Mouse (Mus musculus) heart, embryonic 13.5 days (tissue): ENCODE measurements around the gene Gramd1a. TPM values are rescaled to one million over a fixed set of nuclear protein-coding genes. Genes with fewer than 3 reads are reported as not detected.

ENCODE experiments used
- ATAC-seq: fragments of 200-750 bp; cut with Nextera tagmentation; 2 replicates; pipeline ENCODE4 v1.8.0; 2017; ENCODE audit warnings: moderate TSS enrichment; ENCODE audit not compliant: insufficient number of reproducible peaks, low FRiP score, low TSS enrichment; ENCODE audit errors: extremely low read depth
- H3K27ac ChIP-seq: fragments of 300-500 bp; sonication (generic); replicated peaks from 2 replicates; pipeline ENCODE4 v1.5.1; 2015; ENCODE audit warnings: moderate library complexity, mild to moderate bottlenecking, inconsistent platforms
- H3K27me3 ChIP-seq: fragments of 300-500 bp; sonication (generic); replicated peaks from 2 replicates; pipeline ENCODE4 v1.6.1; 2015; ENCODE audit warnings: mild to moderate bottlenecking, inconsistent platforms
- H3K36me3 ChIP-seq: fragments of 300-500 bp; sonication (generic); 2 replicates; pipeline ENCODE4 v1.6.1; 2015; ENCODE audit warnings: mild to moderate bottlenecking, inconsistent platforms
- H3K4me1 ChIP-seq: fragments of 300-500 bp; sonication (generic); 2 replicates; pipeline ENCODE4 v1.6.1; 2015; ENCODE audit warnings: inconsistent platforms
- H3K4me2 ChIP-seq: fragments of 300-500 bp; sonication (generic); 2 replicates; pipeline ENCODE4 v1.6.1; 2015; ENCODE audit warnings: inconsistent platforms, mild to moderate bottlenecking, moderate library complexity
- H3K4me3 ChIP-seq: fragments of 300-500 bp; sonication (generic); 2 replicates; pipeline ENCODE4 v1.5.1; 2015; ENCODE audit warnings: moderate library complexity, mild to moderate bottlenecking, inconsistent platforms
- H3K9ac ChIP-seq: fragments of 300-500 bp; sonication (generic); 2 replicates; pipeline ENCODE4 v1.6.1; 2015; ENCODE audit warnings: inconsistent platforms, mild to moderate bottlenecking, moderate library complexity
- H3K9me3 ChIP-seq: fragments of 300-500 bp; sonication (generic); 2 replicates; pipeline ENCODE4 v1.6.1; 2016; ENCODE audit warnings: inconsistent platforms
- WGBS: fragments of 180-500 bp; shearing (Covaris S2); methylation state at CpG from one replicate; pipeline ENCODE4 v1.1.7; 2015; ENCODE audit warnings: mixed read lengths; 5-methylcytosine and 5-hydroxymethylcytosine counted together
- polyA plus RNA-seq: library from polyadenylated mRNA; unstranded; fragments of >200 nt; fragmentation: Nextera tagmentation; extraction: Ambion mirVana; gene quantifications from 2 replicates; pipeline ENCODE4 v1.2.1, GENCODE M21; 2015

Gramd1a gene
- polyA plus RNA-seq, 1 experiment from 2014 or later: 50.3 TPM

- no peak overlapping the region for H3K4me2 ChIP-seq
- no peak overlapping the region for H3K4me3 ChIP-seq
- no peak for ATAC-seq
- H3K27me3 ChIP-seq: no peaks in the 10 kb centered on the region
- peaks cover 7% of the 10 kb centered on the region; the same call in 1 of the 2 replicates for H3K4me1 ChIP-seq
- H3K36me3 ChIP-seq: no peaks in the 10 kb centered on the region
- H3K9ac ChIP-seq: no peak overlapping the region
- 61% methylated on average over 3 of the region's 3 CpGs for WGBS
- 0 out of 2 replicates have a peak, but pooled peaks cover 8% of the 10 kb centered on the region for H3K9me3 ChIP-seq
- H3K27ac ChIP-seq: no peak overlapping the region
Measured at GRCm38 (mm10) chr7:31163666-31164577, 8.2 kb upstream of the Gramd1a start.

- Histone ChIP-seq H3K27ac (no peak overlapping the region), H3K27me3 (no peaks in the 10 kb centered on the region), H3K4me2 (no peak overlapping the region), H3K4me3 (no peak overlapping the region), H3K9me3 (0 out of 2 replicates have a peak, but pooled peaks cover 8% of the 10 kb centered on the region), H3K36me3 (no peaks in the 10 kb centered on the region), H3K9ac (0 out of 2 replicates have a peak overlapping the region, but pooled peaks have one; percentile 24), H3K4me1 (peaks cover 7% of the 10 kb centered on the region; the same call in 1 of the 2 replicates)
- ATAC-seq: no peak
- 71% methylated on average over 11 of the region's 11 CpGs for WGBS
Measured at GRCm38 (mm10) chr7:31162324-31162723, 6.6 kb upstream of the Gramd1a start.

GRCm38 (mm10) chr7:31161831-31162230 is 6.1 kb upstream of the Gramd1a start:
- Histone ChIP-seq H3K27ac (no peak overlapping the region), H3K4me1 (peaks cover 7% of the 10 kb centered on the region; the same call in 1 of the 2 replicates), H3K36me3 (no peaks in the 10 kb centered on the region), H3K9ac (no peak overlapping the region), H3K9me3 (0 out of 2 replicates have a peak, but pooled peaks cover 8% of the 10 kb centered on the region), H3K4me2 (no peak overlapping the region), H3K27me3 (no peaks in the 10 kb centered on the region), H3K4me3 (no peak overlapping the region)
- ATAC-seq: no peak
- WGBS: 54% methylated on average over 3 of the region's 3 CpGs

GRCm38 (mm10) chr7:31161246-31161645 is 5.5 kb upstream of the Gramd1a start:
- Histone ChIP-seq H3K4me1 (peaks cover 10% of the 10 kb centered on the region), H3K4me2 (no peak overlapping the region), H3K9me3 (0 out of 2 replicates have a peak, but pooled peaks cover 6% of the 10 kb centered on the region), H3K36me3 (no peaks in the 10 kb centered on the region), H3K27me3 (no peaks in the 10 kb centered on the region), H3K4me3 (no peak overlapping the region), H3K27ac (no peak overlapping the region), H3K9ac (no peak overlapping the region)
- ATAC-seq: no peak
- 72% methylated on average over 3 of the region's 3 CpGs for WGBS

- H3K9ac ChIP-seq: no peak overlapping the region
- no peak overlapping the region for H3K4me2 ChIP-seq
- H3K36me3 ChIP-seq: no peaks in the 10 kb centered on the region
- H3K9me3 ChIP-seq: 0 out of 2 replicates have a peak, but pooled peaks cover 1% of the 10 kb centered on the region
- WGBS: 49% methylated on average over 5 of the region's 5 CpGs
- H3K27ac ChIP-seq: no peak overlapping the region
- peaks cover 15% of the 10 kb centered on the region for H3K4me1 ChIP-seq
- no peak for ATAC-seq
- no peaks in the 10 kb centered on the region for H3K27me3 ChIP-seq
- no peak overlapping the region for H3K4me3 ChIP-seq
Measured at GRCm38 (mm10) chr7:31160763-31161162, 5.1 kb upstream of the Gramd1a start.

GRCm38 (mm10) chr7:31156034-31156928 is 585 bp upstream of the Gramd1a start:
- no peaks in the 10 kb centered on the region for H3K9me3 ChIP-seq
- H3K27me3 ChIP-seq: no peaks in the 10 kb centered on the region
- peak overlapping the region; percentile 18 for H3K4me2 ChIP-seq
- H3K4me1 ChIP-seq: peaks cover 34% of the 10 kb centered on the region
- ATAC-seq: no peak
- H3K4me3 ChIP-seq: no peak overlapping the region
- 30% methylated on average over 18 of the region's 19 CpGs for WGBS
- no peaks in the 10 kb centered on the region for H3K36me3 ChIP-seq
- H3K27ac ChIP-seq: peak overlapping the region; percentile 62
- H3K9ac ChIP-seq: peak overlapping the region; percentile 34; the same call in 1 of the 2 replicates

GRCm38 (mm10) chr7:31153536-31154320 is 2.0 kb downstream of the Gramd1a start:
- Histone ChIP-seq H3K9me3 (no peaks in the 10 kb centered on the region), H3K27ac (no peak overlapping the region), H3K4me2 (no peak overlapping the region), H3K4me3 (no peak overlapping the region), H3K36me3 (no peaks in the 10 kb centered on the region), H3K9ac (no peak overlapping the region), H3K4me1 (peaks cover 41% of the 10 kb centered on the region), H3K27me3 (no peaks in the 10 kb centered on the region)
- no peak for ATAC-seq
- WGBS: 83% methylated on average over 6 of the region's 6 CpGs

- no peak for ATAC-seq
- peak overlapping the region; percentile 96 for H3K9ac ChIP-seq
- peak overlapping the region; percentile 83 for H3K4me2 ChIP-seq
- 15% methylated on average over 23 of the region's 23 CpGs for WGBS
- H3K36me3 ChIP-seq: peaks cover 8% of the 10 kb centered on the region; the same call in 1 of the 2 replicates
- H3K4me1 ChIP-seq: peaks cover 61% of the 10 kb centered on the region
- peak overlapping the region; percentile 70 for H3K4me3 ChIP-seq
- H3K27ac ChIP-seq: peak overlapping the region; percentile 93
- no peaks in the 10 kb centered on the region for H3K27me3 ChIP-seq
- no peaks in the 10 kb centered on the region for H3K9me3 ChIP-seq
Measured at GRCm38 (mm10) chr7:31151301-31152241, 4.1 kb downstream of the Gramd1a start.

GRCm38 (mm10) chr7:31150566-31151300 is 5.0 kb downstream of the Gramd1a start:
- Histone ChIP-seq H3K4me1 (peaks cover 62% of the 10 kb centered on the region), H3K4me2 (peak overlapping the region; percentile 83), H3K9ac (peak overlapping the region; percentile 96), H3K27me3 (no peaks in the 10 kb centered on the region), H3K9me3 (no peaks in the 10 kb centered on the region), H3K27ac (peak overlapping the region; percentile 93), H3K4me3 (peak overlapping the region; percentile 70), H3K36me3 (peaks cover 11% of the 10 kb centered on the region; the same call in 1 of the 2 replicates)
- peak; percentile 70 for ATAC-seq
- under 1% methylated on average over 59 of the region's 63 CpGs for WGBS
